Mouse (Mus musculus) hindbrain, embryonic 15.5 days (tissue): ENCODE measurements around the gene Maml2. TPM values are rescaled to one million over a fixed set of nuclear protein-coding genes. Genes with fewer than 3 reads are reported as not detected.

Experiments used
- ATAC-seq: fragments of 200-750 bp; cut with Nextera tagmentation; 2 replicates; pipeline ENCODE4 v1.8.0; 2017; ENCODE audit warnings: low read depth, moderate number of reproducible peaks, moderate TSS enrichment; ENCODE audit not compliant: low FRiP score
- H3K27ac ChIP-seq: fragments of 300-500 bp; sonication (generic); replicated peaks from 2 replicates; pipeline ENCODE4 v1.5.1; 2015; ENCODE audit warnings: mild to moderate bottlenecking, inconsistent platforms
- H3K27me3 ChIP-seq: fragments of 300-500 bp; sonication (generic); 2 replicates; pipeline ENCODE4 v1.6.1; 2015; ENCODE audit warnings: control low read depth, inconsistent platforms
- H3K36me3 ChIP-seq: fragments of 300-500 bp; sonication (generic); 2 replicates; pipeline ENCODE4 v1.6.1; 2015; ENCODE audit warnings: control low read depth, inconsistent platforms
- H3K4me1 ChIP-seq: fragments of 300-500 bp; sonication (generic); replicated peaks from 2 replicates; pipeline ENCODE4 v1.6.1; 2015; ENCODE audit warnings: control low read depth, inconsistent platforms
- H3K4me2 ChIP-seq: fragments of 300-500 bp; sonication (generic); 2 replicates; pipeline ENCODE4 v1.6.1; 2015; ENCODE audit warnings: moderate library complexity, mild to moderate bottlenecking, inconsistent platforms
- H3K4me3 ChIP-seq: fragments of 300-500 bp; sonication (generic); 2 replicates; pipeline ENCODE4 v1.5.1; 2015; ENCODE audit warnings: mild to moderate bottlenecking, inconsistent platforms
- H3K9ac ChIP-seq: fragments of 300-500 bp; sonication (generic); 2 replicates; pipeline ENCODE4 v1.6.1; 2015; ENCODE audit warnings: inconsistent platforms
- H3K9me3 ChIP-seq: fragments of 300-500 bp; sonication (generic); 2 replicates; pipeline ENCODE4 v1.6.1; 2016; ENCODE audit warnings: control low read depth, inconsistent platforms
- WGBS: fragments of 180-500 bp; shearing (Covaris S2); methylation state at CpG from one replicate; pipeline ENCODE4 v1.1.7; 2015; 5-methylcytosine and 5-hydroxymethylcytosine counted together
- polyA plus RNA-seq: library from polyadenylated mRNA; unstranded; fragments of >200 nt; fragmentation: Nextera tagmentation; extraction: Ambion mirVana; gene quantifications from 2 replicates; pipeline ENCODE4 v1.2.1, GENCODE M21; 2015

Gene Maml2
- polyA plus RNA-seq, 1 experiment from 2014 or later: 11.2 TPM

GRCm38 (mm10) chr9:13314577-13315004 lies 16.8 kb downstream of the Maml2 start:
- WGBS: 74% methylated on average over 5 of the region's 5 CpGs
- Histone ChIP-seq H3K4me1 (peaks cover 11% of the 10 kb centered on the region), H3K4me3 (no peak overlapping the region), H3K4me2 (no peak overlapping the region), H3K27me3 (no peaks in the 10 kb centered on the region), H3K36me3 (no peaks in the 10 kb centered on the region), H3K9me3 (no peaks in the 10 kb centered on the region), H3K9ac (no peak overlapping the region), H3K27ac (no peak overlapping the region)
- ATAC-seq: no peak

DNA sequence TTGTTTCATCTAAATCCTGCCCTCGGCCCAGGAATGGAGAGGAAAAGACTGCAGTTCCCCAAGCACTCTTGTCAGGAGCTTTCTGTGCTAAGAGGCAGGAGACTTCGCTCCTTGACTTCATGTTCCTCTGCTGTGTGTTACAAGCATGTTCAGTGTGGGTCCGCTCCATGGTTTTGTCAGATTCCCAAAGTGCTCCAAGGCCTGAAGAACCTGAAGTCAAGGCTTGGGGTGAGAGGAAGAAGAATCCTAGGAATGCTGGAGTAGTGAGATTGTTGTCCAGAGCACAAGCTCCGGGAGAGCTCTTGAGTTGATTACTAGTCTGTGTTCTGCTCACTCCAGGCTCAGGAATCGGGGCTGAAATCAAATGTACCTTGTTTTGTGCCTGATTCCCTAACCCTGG lies 17.6 kb downstream of the Maml2 start:
- ATAC-seq: no peak
- H3K4me2 ChIP-seq: no peak overlapping the region
- no peaks in the 10 kb centered on the region for H3K9me3 ChIP-seq
- no peak overlapping the region for H3K9ac ChIP-seq
- 88% methylated on average over 5 of the region's 5 CpGs for WGBS
- H3K27me3 ChIP-seq: no peaks in the 10 kb centered on the region
- no peak overlapping the region for H3K4me3 ChIP-seq
- peaks cover 4% of the 10 kb centered on the region for H3K4me1 ChIP-seq
- no peak overlapping the region for H3K27ac ChIP-seq
- no peaks in the 10 kb centered on the region for H3K36me3 ChIP-seq

DNA sequence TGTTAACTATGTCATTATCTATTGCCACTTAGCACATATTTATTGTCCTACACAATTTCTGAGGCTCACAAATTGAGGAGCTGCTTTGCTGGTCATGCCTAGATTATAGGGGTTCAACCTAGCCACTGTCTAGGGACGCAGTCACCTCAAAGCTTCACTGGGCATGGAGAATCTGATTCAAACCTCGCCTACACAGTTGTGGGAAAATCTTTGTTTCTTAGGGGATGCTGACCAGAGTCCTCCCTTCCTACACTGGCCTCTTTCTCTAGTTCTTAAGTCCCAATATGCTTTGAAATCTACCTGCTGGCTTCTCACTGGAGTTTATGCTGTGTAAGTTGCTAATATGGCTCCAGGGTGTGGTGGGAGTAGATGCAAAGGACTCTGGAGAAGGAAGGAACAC lies 21.8 kb downstream of the Maml2 start:
- Histone ChIP-seq H3K4me2 (no peak overlapping the region), H3K4me3 (no peak overlapping the region), H3K27ac (no peak overlapping the region), H3K36me3 (no peaks in the 10 kb centered on the region), H3K9me3 (no peaks in the 10 kb centered on the region), H3K4me1 (no peaks in the 10 kb centered on the region), H3K9ac (no peak overlapping the region), H3K27me3 (no peaks in the 10 kb centered on the region)
- no peak for ATAC-seq
- 90% methylated on average over 2 of the region's 2 CpGs for WGBS

DNA sequence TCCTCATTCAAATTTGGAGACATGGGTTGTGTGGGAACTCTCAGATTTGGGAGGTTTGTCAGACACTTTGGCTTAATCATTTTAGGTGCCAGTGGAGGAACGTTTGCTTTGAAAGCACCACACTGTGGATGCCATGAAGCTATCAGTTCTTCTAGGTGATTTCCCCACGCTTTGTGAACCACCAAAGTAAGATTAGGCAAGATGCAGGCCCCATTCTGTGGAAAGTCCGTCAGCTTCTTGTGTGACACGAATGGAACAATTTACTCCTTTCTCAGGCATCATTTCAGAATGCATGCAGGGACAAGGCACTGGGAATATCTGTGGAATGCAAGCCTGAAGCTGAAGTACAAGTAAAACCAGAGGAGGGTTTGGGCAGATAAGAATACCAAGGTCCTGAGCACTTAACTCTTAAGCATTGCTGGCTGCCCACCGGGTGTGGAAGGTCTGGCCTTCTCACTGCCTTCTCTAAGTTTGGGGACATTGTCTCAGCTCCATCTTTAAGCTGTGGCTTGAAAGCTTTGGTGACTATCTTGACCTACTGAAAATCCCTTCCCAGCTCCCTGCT lies 23.1 kb downstream of the Maml2 start:
- Histone ChIP-seq H3K4me1 (no peaks in the 10 kb centered on the region), H3K4me2 (no peak overlapping the region), H3K4me3 (no peak overlapping the region), H3K27ac (no peak overlapping the region), H3K27me3 (no peaks in the 10 kb centered on the region), H3K9ac (no peak overlapping the region), H3K36me3 (no peaks in the 10 kb centered on the region), H3K9me3 (no peaks in the 10 kb centered on the region)
- ATAC-seq: no peak
- 86% methylated on average over 5 of the region's 5 CpGs for WGBS

DNA sequence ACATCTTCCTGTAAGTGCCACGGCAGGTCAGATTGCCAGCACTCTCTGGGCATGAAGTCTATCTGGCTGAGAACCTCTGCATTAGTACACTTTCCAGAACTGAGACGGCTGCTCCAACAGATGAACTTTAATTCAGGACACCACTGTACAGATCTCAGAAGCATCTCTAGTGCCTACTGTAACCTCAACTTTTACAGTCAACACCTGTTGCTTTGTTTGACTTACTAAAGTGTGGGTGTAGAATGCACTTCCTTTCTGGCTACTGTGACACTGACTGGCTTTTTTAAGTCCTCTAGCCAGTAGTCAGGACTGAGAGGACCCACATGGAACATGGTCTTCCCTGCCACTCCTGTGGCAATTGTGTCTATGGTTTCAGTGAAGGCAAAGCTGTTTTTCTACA lies 25.3 kb downstream of the Maml2 start:
- WGBS: 79% methylated on average over 2 of the region's 2 CpGs
- Histone ChIP-seq H3K9ac (no peak overlapping the region), H3K27ac (0 out of 2 replicates have a peak overlapping the region, but pooled peaks have one; percentile 14), H3K4me1 (no peaks in the 10 kb centered on the region), H3K9me3 (no peaks in the 10 kb centered on the region), H3K36me3 (no peaks in the 10 kb centered on the region), H3K4me3 (no peak overlapping the region), H3K27me3 (no peaks in the 10 kb centered on the region), H3K4me2 (no peak overlapping the region)
- no peak for ATAC-seq

DNA sequence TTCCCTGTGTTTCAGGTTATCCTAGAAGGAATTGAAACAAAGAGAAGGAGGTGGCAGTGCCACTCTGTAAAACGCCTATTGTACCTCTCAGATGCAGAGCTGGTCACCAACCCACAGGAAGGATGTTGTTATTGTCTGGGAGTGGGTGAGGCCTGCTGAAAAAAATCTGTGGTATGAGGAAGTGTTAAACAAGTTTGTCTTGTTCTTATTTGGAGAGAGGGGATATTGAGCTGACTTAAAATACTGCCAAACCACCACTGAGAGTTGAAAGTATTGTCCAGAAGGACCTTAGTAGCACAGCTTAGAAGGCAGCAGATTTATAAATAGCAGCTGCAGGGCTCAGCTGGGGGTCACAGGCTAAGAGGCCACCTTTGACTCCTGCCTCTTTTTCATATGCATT lies 25.9 kb downstream of the Maml2 start:
- no peaks in the 10 kb centered on the region for H3K27me3 ChIP-seq
- 29% methylated on average over 1 of the region's 1 CpGs for WGBS
- no peak for ATAC-seq
- H3K4me2 ChIP-seq: no peak overlapping the region
- H3K9me3 ChIP-seq: no peaks in the 10 kb centered on the region
- 0 out of 2 replicates have a peak overlapping the region, but pooled peaks have one; percentile 14 for H3K27ac ChIP-seq
- H3K9ac ChIP-seq: no peak overlapping the region
- H3K4me1 ChIP-seq: no peaks in the 10 kb centered on the region
- no peak overlapping the region for H3K4me3 ChIP-seq
- no peaks in the 10 kb centered on the region for H3K36me3 ChIP-seq

DNA sequence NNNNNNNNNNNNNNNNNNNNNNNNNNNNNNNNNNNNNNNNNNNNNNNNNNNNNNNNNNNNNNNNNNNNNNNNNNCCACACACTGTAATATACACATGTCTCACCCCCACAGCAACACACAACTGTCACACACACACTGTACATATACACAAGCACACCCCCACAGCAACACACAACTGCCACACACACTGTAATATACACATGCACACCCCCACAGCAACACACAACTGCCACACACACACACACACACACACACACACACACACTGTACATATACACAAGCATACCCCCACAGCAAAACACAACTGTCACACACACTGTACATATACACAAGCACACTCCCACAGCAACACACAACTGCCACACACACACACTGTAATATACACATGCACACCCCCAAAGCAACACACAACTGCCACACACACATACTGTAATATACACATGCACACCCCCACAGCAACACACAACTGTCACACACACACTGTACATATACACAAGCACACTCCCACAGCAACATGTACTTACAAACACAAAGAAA lies 116.5 kb downstream of the Maml2 start:
- Histone ChIP-seq H3K27ac (no peak overlapping the region), H3K4me2 (no peak overlapping the region), H3K4me1 (no peaks in the 10 kb centered on the region), H3K36me3 (no peaks in the 10 kb centered on the region), H3K9me3 (no peaks in the 10 kb centered on the region), H3K27me3 (no peaks in the 10 kb centered on the region), H3K9ac (no peak overlapping the region), H3K4me3 (no peak overlapping the region)
- no peak for ATAC-seq

DNA sequence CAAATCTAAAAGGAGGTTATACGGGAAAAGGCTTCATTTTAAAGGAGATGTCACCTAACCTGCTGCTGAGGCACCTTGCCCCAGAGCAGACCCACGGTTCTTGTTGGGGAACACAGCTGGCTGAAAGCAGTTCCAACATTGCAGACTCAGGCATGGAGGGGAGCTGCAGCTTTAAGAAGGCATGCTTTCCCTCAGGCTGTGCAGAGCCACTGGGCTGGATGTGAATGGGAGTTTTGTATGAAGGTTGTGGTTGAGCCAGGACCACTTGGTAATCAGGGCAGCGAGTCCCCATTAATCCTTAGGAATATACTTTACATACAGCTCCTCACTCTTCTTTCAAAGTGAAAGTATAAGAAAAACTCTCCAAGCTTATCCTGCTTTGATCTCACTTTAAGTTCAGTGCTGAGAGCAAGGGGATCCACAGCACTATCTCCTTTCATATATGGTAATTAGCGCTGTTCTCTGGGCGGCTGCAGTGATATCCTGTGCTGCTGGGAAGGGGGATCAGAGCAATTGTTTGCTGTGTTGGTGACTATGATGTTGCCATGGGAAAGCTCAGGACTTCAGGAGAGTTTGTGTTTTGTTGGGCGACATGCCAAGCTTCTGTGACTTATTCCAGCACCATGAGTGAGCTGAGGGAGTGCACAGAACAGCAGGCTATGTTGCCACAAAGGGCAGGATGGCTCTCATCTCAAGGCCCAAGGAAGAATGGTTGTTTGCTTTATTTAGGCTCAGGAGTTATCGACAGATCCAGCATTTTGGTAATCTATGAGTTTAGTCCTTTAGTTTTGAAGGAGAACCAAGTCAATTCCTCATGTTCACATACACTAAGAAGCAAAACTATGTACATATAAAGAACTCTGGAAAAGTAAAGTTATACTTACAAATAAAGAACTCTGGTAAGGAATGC lies 127.5 kb downstream of the Maml2 start:
- Histone ChIP-seq H3K4me2 (peak overlapping the region; percentile 39), H3K27ac (peak overlapping the region; percentile 66), H3K27me3 (no peaks in the 10 kb centered on the region), H3K36me3 (no peaks in the 10 kb centered on the region), H3K9me3 (no peaks in the 10 kb centered on the region), H3K4me1 (peaks cover 31% of the 10 kb centered on the region), H3K9ac (0 out of 2 replicates have a peak overlapping the region, but pooled peaks have one; percentile 2), H3K4me3 (no peak overlapping the region)
- peak; percentile 96 for ATAC-seq
- WGBS: 11% methylated on average over 7 of the region's 7 CpGs

- ATAC-seq: no peak
- no peaks in the 10 kb centered on the region for H3K36me3 ChIP-seq
Measured at GRCm38 (mm10) chr9:13429477-13430125, 131.8 kb downstream of the Maml2 start.

GRCm38 (mm10) chr9:13430302-13430701 lies 132.5 kb downstream of the Maml2 start:
- peaks cover 24% of the 10 kb centered on the region for H3K4me1 ChIP-seq
- H3K36me3 ChIP-seq: no peaks in the 10 kb centered on the region
- H3K4me2 ChIP-seq: no peak overlapping the region
- H3K9me3 ChIP-seq: no peaks in the 10 kb centered on the region
- H3K4me3 ChIP-seq: no peak overlapping the region
- no peaks in the 10 kb centered on the region for H3K27me3 ChIP-seq
- no peak overlapping the region for H3K9ac ChIP-seq
- H3K27ac ChIP-seq: no peak overlapping the region
- 85% methylated on average over 6 of the region's 6 CpGs for WGBS
- no peak for ATAC-seq

More at GRCm38 (mm10) chr9:13429477-13430125, 131.8 kb downstream of the Maml2 start:
- no peak overlapping the region for H3K27ac ChIP-seq
- H3K4me2 ChIP-seq: no peak overlapping the region
- no peak overlapping the region for H3K9ac ChIP-seq
- 51% methylated on average over 2 of the region's 2 CpGs for WGBS
- H3K9me3 ChIP-seq: no peaks in the 10 kb centered on the region
- no peak overlapping the region for H3K4me3 ChIP-seq
- H3K27me3 ChIP-seq: no peaks in the 10 kb centered on the region
- peaks cover 31% of the 10 kb centered on the region for H3K4me1 ChIP-seq

DNA sequence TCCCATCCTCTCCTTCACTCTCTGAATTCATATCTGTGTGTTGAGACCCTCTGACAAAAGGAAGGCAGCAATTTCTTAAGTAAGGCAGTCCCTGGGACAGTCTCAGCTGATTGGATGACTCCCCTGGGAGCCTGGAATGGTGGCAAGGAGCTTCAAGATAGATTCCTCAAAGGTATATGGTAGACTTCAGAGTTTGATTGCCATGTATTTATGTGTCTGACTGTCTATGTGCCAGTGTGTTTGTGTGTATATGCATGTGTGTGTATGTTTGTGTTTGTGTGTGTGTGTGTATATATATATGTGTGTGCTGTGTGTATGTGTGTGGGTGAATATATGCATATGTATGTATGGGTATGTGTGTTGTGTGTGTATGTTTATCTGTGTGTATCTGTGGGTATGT lies 133.0 kb downstream of the Maml2 start:
- ATAC-seq: no peak
- Histone ChIP-seq H3K27me3 (no peaks in the 10 kb centered on the region), H3K9ac (no peak overlapping the region), H3K4me2 (no peak overlapping the region), H3K36me3 (no peaks in the 10 kb centered on the region), H3K27ac (no peak overlapping the region), H3K4me3 (no peak overlapping the region), H3K9me3 (no peaks in the 10 kb centered on the region), H3K4me1 (peaks cover 21% of the 10 kb centered on the region)

DNA sequence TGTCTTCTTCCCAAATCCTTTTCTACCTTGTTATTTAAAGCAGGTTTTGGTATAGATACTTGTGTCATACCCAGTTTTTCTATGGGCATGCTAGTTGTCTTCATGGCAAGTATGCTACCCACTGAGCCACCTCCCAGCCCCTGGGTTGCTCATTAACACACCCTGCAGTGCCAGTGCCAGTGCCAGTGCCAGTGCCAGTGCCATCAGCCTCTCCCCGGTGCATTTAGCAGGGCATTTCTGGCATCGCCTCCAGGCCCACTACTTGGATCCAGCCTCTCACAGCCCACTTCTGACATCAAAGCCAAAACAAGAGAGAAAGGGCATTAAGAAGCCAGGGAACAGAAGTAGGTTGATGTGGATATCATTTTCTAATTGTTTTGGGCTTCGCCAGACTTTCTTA lies 133.9 kb downstream of the Maml2 start:
- 85% methylated on average over 3 of the region's 3 CpGs for WGBS
- H3K36me3 ChIP-seq: no peaks in the 10 kb centered on the region
- no peak for ATAC-seq
- peaks cover 15% of the 10 kb centered on the region for H3K4me1 ChIP-seq
- no peaks in the 10 kb centered on the region for H3K9me3 ChIP-seq
- no peak overlapping the region for H3K4me2 ChIP-seq
- H3K4me3 ChIP-seq: no peak overlapping the region
- no peaks in the 10 kb centered on the region for H3K27me3 ChIP-seq
- H3K9ac ChIP-seq: no peak overlapping the region
- no peak overlapping the region for H3K27ac ChIP-seq
